Mouse (Mus musculus): Measurements from ENCODE around the gene Zbtb17. TPM values are rescaled to one million over a fixed set of nuclear protein-coding genes. Genes with fewer than 3 reads are reported as not detected.

Gene Zbtb17
- polyA plus RNA-seq, 1 experiment from 2014 or later = 49.7 TPM

- H3K9ac ChIP-seq = no peak overlapping the region
- no peak overlapping the region for H3K4me2 ChIP-seq
- H3K27ac ChIP-seq = 0 out of 2 replicates have a peak overlapping the region, but pooled peaks have one; percentile 0
- no peaks in the 10 kb centered on the region for H3K27me3 ChIP-seq (replicated peaks)
- no peak overlapping the region for H3K4me3 ChIP-seq
- no peaks in the 10 kb centered on the region for H3K4me1 ChIP-seq
- no peak for ATAC-seq (replicated peaks)
- H3K36me3 ChIP-seq (replicated peaks) = peaks cover 78% of the 10 kb centered on the region
- WGBS = 86% methylated on average over 8 of the region's 8 CpGs
- no peaks in the 10 kb centered on the region for H3K9me3 ChIP-seq
Observed at GRCm38 (mm10) chr4:141479411-141479810, 35.0 kb downstream of the Zbtb17 start.

DNA sequence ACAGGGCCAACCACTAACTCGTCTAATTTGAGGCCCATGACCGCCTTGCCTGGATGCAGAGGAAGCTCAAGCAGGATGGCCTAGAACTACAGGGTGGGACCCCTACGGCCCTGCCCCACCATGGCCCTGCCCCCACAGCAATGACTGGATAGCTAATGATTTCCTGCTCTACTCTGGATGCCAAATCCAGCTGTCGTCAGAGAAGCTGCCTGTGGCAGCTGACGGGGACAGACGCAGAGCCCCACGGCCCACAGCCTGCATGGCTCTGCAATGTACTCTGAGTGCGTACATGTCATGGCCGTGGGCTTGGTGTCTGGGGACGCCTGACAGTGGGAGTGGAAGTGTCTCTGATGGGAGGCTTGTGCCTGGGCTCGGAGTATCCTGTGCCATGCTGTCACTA is 39.6 kb downstream of the Zbtb17 start:
- Histone ChIP-seq H3K4me3 (no peak overlapping the region), H3K9ac (no peak overlapping the region), H3K27ac (no peak overlapping the region), H3K36me3 (replicated peaks) (peaks cover 71% of the 10 kb centered on the region), H3K4me1 (no peaks in the 10 kb centered on the region), H3K9me3 (no peaks in the 10 kb centered on the region), H3K4me2 (no peak overlapping the region), H3K27me3 (replicated peaks) (no peaks in the 10 kb centered on the region)
- no peak for ATAC-seq (replicated peaks)
- 84% methylated on average over 11 of the region's 11 CpGs for WGBS

DNA sequence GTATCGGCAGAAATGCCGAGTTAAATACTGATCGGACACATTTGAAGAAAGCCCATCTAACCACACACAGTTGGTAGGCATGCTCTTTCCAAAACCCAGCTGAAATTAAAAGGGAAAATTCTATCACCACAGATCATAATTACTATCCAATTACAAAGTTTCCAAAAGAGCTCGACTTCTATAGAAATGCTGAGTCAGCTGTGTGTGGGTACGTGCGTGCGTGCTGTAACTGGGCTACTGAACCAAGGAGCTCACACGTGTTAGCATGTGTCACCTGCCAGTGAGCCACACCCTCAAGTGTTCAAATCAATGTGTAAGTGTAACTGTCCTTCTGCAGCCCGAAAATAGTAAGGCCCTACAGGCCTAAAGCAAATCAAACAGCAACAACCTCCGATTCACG is 43.1 kb downstream of the Zbtb17 start:
- Histone ChIP-seq H3K4me2 (no peak overlapping the region), H3K9me3 (no peaks in the 10 kb centered on the region), H3K4me1 (no peaks in the 10 kb centered on the region), H3K27ac (no peak overlapping the region), H3K4me3 (no peak overlapping the region), H3K36me3 (replicated peaks) (peaks cover 83% of the 10 kb centered on the region), H3K9ac (no peak overlapping the region), H3K27me3 (replicated peaks) (no peaks in the 10 kb centered on the region)
- no peak for ATAC-seq (replicated peaks)
- WGBS = 96% methylated on average over 11 of the region's 11 CpGs

DNA sequence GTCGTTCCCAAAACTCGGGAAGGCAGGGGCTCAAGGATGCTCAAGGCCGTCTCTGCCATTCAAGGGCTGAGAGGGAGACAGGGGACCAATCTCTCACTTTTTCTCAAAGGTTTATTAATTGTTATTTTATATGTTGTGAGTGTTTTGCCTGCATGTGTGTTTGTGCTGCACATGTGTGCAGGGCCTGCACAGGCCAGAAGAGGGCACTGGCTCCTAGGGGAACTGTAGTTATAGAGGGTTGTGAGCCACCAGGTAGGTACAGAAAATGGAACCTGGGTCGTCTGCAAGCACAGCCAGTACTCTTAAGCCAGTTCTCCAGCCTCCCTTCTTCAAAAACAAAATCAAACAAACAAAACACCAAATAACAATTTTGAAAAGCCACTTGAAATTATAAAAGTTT is 44.2 kb downstream of the Zbtb17 start:
- Histone ChIP-seq H3K27ac (no peak overlapping the region), H3K36me3 (replicated peaks) (peaks cover 72% of the 10 kb centered on the region), H3K27me3 (replicated peaks) (no peaks in the 10 kb centered on the region), H3K4me1 (no peaks in the 10 kb centered on the region), H3K4me3 (no peak overlapping the region), H3K4me2 (no peak overlapping the region), H3K9ac (no peak overlapping the region), H3K9me3 (no peaks in the 10 kb centered on the region)
- WGBS = 84% methylated on average over 4 of the region's 4 CpGs
- no peak for ATAC-seq (replicated peaks)

DNA sequence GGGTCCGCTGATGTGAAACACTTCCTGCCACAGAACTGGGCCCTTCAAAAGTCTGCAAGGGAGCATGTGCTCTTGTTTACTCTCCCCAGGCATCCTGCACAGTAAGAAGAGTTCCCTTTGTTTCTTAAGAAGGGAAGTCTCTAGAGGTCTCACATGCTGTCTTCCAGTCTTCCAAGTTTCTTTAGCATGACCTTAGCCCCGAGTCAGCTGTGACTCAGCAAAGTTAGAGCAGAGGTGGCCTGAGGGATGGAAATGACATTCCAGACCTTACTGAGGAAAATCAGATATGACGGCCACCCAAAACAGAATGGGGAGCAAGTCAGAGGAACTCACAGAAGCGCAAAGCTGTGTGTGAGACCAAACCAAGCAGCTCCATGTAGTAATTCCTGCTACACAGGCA is 56.2 kb downstream of the Zbtb17 start:
- H3K4me1 ChIP-seq = peaks cover 8% of the 10 kb centered on the region; the same call in 1 of the 2 replicates
- H3K9me3 ChIP-seq = no peaks in the 10 kb centered on the region
- H3K27ac ChIP-seq = no peak overlapping the region
- no peak for ATAC-seq (replicated peaks)
- 70% methylated on average over 4 of the region's 4 CpGs for WGBS
- no peak overlapping the region for H3K4me2 ChIP-seq
- no peaks in the 10 kb centered on the region for H3K36me3 ChIP-seq (replicated peaks)
- no peak overlapping the region for H3K9ac ChIP-seq
- H3K27me3 ChIP-seq (replicated peaks) = no peaks in the 10 kb centered on the region
- H3K4me3 ChIP-seq = no peak overlapping the region

DNA sequence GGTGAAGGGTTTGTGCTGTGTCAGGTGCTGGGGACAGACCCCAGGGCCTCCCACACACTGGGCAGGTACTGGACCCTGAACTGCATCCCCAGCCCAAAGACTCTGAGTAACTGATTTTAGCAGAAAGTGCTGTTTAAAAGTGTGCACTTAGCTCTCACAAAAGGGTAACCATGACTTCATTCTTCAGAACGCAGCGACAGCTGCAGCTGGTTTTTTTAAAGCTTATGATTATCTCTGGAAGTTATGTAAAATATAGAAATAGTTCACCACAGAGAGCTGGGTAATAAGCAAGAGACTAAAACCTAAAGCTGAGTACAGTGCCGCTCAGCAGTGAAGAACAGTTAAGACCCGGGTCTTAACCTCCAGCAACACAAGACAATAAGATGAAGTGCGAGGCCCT is 56.6 kb downstream of the Zbtb17 start:
- H3K9me3 ChIP-seq = no peaks in the 10 kb centered on the region
- H3K27me3 ChIP-seq (replicated peaks) = no peaks in the 10 kb centered on the region
- H3K36me3 ChIP-seq (replicated peaks) = no peaks in the 10 kb centered on the region
- ATAC-seq (replicated peaks) = no peak
- WGBS = 61% methylated on average over 5 of the region's 5 CpGs
- no peak overlapping the region for H3K4me2 ChIP-seq
- H3K4me1 ChIP-seq = peaks cover 8% of the 10 kb centered on the region; the same call in 1 of the 2 replicates
- no peak overlapping the region for H3K4me3 ChIP-seq
- H3K9ac ChIP-seq = no peak overlapping the region
- H3K27ac ChIP-seq = no peak overlapping the region

GRCm38 (mm10) chr4:141502723-141503122 is 58.3 kb downstream of the Zbtb17 start:
- H3K27ac ChIP-seq = no peak overlapping the region
- H3K9me3 ChIP-seq = no peaks in the 10 kb centered on the region
- H3K4me1 ChIP-seq = peaks cover 22% of the 10 kb centered on the region
- H3K27me3 ChIP-seq (replicated peaks) = no peaks in the 10 kb centered on the region
- WGBS = 65% methylated on average over 5 of the region's 5 CpGs
- H3K36me3 ChIP-seq (replicated peaks) = no peaks in the 10 kb centered on the region
- no peak overlapping the region for H3K9ac ChIP-seq
- H3K4me2 ChIP-seq = no peak overlapping the region
- H3K4me3 ChIP-seq = no peak overlapping the region
- no peak for ATAC-seq (replicated peaks)

DNA sequence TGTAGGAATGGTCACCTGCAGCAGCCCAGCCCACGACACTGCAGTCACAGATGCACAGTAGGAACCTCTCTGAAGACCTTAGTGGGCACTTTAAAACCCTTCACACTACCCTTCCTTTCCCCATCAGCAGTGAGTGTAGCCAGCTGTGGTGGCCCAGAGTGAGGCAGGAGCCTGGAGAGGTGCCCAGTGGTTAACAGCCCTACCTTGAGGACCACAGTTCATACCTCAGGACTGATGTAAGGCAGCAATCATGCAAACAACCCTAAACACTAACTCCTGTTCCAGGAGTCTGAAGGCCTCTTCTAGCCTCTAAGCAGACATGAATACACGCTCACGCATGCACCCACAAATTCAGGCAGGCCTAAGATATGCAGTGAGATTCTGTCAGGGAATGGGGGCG is 60.0 kb downstream of the Zbtb17 start:
- no peak overlapping the region for H3K9ac ChIP-seq
- no peak overlapping the region for H3K27ac ChIP-seq
- H3K4me1 ChIP-seq = peaks cover 22% of the 10 kb centered on the region
- H3K9me3 ChIP-seq = no peaks in the 10 kb centered on the region
- WGBS = 90% methylated on average over 4 of the region's 4 CpGs
- H3K27me3 ChIP-seq (replicated peaks) = no peaks in the 10 kb centered on the region
- no peak overlapping the region for H3K4me2 ChIP-seq
- H3K36me3 ChIP-seq (replicated peaks) = no peaks in the 10 kb centered on the region
- no peak for ATAC-seq (replicated peaks)
- H3K4me3 ChIP-seq = no peak overlapping the region

DNA sequence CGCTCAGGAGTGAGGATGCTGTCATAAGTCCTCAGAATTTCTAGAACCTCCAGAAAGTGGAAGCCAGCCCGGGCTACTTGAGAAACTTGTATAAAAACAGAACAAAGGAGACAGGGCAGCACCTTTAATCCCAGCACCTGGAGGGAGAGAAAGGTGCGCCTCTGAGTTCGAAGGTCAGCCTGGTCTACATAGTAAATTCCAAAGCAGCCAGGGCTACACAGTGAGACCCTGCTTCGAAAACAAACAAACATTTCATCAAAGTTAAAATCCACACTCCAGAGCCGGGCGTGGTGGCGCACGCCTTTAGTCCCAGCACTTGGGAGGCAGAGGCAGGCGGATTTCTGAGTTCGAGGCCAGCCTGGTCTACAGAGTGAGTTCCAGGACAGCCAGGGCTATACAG is 61.4 kb downstream of the Zbtb17 start:
- Histone ChIP-seq H3K36me3 (replicated peaks) (no peaks in the 10 kb centered on the region), H3K4me3 (no peak overlapping the region), H3K9ac (no peak overlapping the region), H3K27ac (peak overlapping the region; percentile 69; the same call in 1 of the 2 replicates), H3K9me3 (no peaks in the 10 kb centered on the region), H3K4me1 (peaks cover 22% of the 10 kb centered on the region), H3K27me3 (replicated peaks) (no peaks in the 10 kb centered on the region), H3K4me2 (no peak overlapping the region)
- WGBS = 96% methylated on average over 11 of the region's 11 CpGs
- ATAC-seq (replicated peaks) = no peak

DNA sequence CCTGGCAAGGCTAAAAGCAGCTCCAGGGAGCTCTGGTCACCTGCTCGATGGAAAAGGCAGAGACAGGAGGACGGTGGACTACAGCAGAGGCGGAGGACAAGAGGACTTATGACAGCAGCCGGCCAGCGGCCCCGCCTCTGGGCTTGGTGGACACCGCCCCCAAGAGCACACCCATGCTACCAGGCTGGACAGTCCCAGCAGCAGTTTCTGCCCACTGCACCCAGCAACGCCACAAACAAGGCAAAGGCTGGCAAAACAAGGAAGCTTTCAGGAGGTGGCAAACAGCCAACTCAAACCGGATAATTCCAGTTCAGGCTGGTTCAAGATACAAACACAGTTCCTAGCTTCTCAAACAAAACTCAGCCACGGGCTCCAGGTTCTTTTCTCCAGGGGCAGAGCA is 61.9 kb downstream of the Zbtb17 start:
- Histone ChIP-seq H3K36me3 (replicated peaks) (no peaks in the 10 kb centered on the region), H3K9ac (no peak overlapping the region), H3K4me1 (peaks cover 24% of the 10 kb centered on the region), H3K4me2 (0 out of 2 replicates have a peak overlapping the region, but pooled peaks have one; percentile 7), H3K9me3 (no peaks in the 10 kb centered on the region), H3K27ac (peak overlapping the region; percentile 69), H3K4me3 (no peak overlapping the region), H3K27me3 (replicated peaks) (no peaks in the 10 kb centered on the region)
- peak; percentile 75 for ATAC-seq (replicated peaks)
- WGBS = 50% methylated on average over 10 of the region's 10 CpGs

DNA sequence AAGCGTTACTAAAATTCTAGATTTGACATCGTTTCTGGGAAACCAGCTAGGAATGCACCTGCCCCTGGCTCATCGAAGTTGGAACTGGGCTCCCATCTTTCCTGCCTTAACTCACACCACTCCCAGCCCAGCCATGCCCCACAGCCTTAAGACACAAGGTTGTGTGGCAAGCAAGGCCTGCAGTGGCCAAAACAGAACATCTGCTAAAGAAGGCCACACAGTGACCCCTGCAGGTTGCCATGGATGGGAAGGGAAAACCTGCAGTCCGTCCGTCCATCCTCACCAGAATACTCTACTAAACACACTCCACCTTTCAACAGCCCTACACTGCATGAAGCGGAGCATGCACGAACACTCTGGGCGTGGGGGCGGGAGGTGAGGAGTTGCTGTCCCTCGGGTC is 62.4 kb downstream of the Zbtb17 start:
- no peak overlapping the region for H3K9ac ChIP-seq
- H3K36me3 ChIP-seq (replicated peaks) = no peaks in the 10 kb centered on the region
- H3K9me3 ChIP-seq = no peaks in the 10 kb centered on the region
- 77% methylated on average over 10 of the region's 10 CpGs for WGBS
- no peaks in the 10 kb centered on the region for H3K27me3 ChIP-seq (replicated peaks)
- H3K4me1 ChIP-seq = peaks cover 24% of the 10 kb centered on the region
- ATAC-seq (replicated peaks) = no peak
- peak overlapping the region; percentile 69 for H3K27ac ChIP-seq
- no peak overlapping the region for H3K4me2 ChIP-seq
- H3K4me3 ChIP-seq = no peak overlapping the region

- Histone ChIP-seq H3K27ac (no peak overlapping the region), H3K9ac (no peak overlapping the region), H3K27me3 (replicated peaks) (no peaks in the 10 kb centered on the region), H3K4me1 (peaks cover 29% of the 10 kb centered on the region), H3K9me3 (no peaks in the 10 kb centered on the region), H3K4me2 (no peak overlapping the region), H3K4me3 (no peak overlapping the region), H3K36me3 (replicated peaks) (no peaks in the 10 kb centered on the region)
- no peak for ATAC-seq (replicated peaks)
- 87% methylated on average over 13 of the region's 13 CpGs for WGBS
Observed at GRCm38 (mm10) chr4:141510457-141510856, 66.0 kb downstream of the Zbtb17 start.

DNA sequence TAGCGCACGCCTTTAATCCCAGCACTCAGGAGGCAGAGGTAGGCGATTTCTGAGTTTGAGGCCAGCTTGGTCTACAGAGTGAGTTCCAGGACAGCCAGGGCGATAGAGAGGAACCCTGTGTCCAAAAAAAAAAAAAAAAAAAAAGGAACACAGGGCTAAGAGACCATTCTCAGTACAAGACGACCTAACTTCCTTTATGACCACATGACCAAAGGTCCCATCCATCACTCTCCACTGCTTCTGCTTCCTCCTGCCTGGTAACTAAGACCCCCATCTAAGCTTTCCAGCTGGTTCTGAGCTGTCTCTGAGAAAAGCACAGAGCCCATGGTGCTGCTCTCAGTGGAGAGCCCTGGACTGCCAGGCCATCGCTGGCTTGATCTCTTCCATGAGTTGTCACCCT is 67.7 kb downstream of the Zbtb17 start:
- H3K27me3 ChIP-seq (replicated peaks) = no peaks in the 10 kb centered on the region
- no peak overlapping the region for H3K4me2 ChIP-seq
- no peak overlapping the region for H3K9ac ChIP-seq
- no peaks in the 10 kb centered on the region for H3K9me3 ChIP-seq
- H3K4me3 ChIP-seq = no peak overlapping the region
- H3K27ac ChIP-seq = no peak overlapping the region
- peaks cover 2% of the 10 kb centered on the region for H3K36me3 ChIP-seq (replicated peaks)
- no peak for ATAC-seq (replicated peaks)
- H3K4me1 ChIP-seq = peaks cover 18% of the 10 kb centered on the region
- WGBS = 79% methylated on average over 6 of the region's 6 CpGs

All from midbrain, embryonic 15.5 days (tissue).